ENCODE assay signal across 27 mouse cellular contexts in genomic region chr3:130671291-130671690, GRCm38 (mm10). TPM values are rescaled to one million over a fixed set of nuclear protein-coding genes. Genes with fewer than 3 reads are reported as not detected.
DNase-seq lines count a peak whose midpoint lies in the region; ATAC-seq and TF ChIP-seq lines count a peak whose summit lies in the region.
"Had no signal": no experiment of that assay in that cellular context is flagged by ENCODE, and none has a peak within 500 bp of the region (broad histone marks: within the 10 kb centered on the region; RNA-seq: fewer than 3 reads in every experiment).

No protein-coding gene starts in this region.

- DNase-seq in heart, adult 11 months: peak; percentile 86
- no peak for DNase-seq in heart, adult 2 months
- DNase-seq in lung, postnatal 0 days (ENCODE audit: low spot score): peak; percentile 60
- DNase-seq in lung, adult 18-20 months: no peak
- DNase-seq in adrenal gland, postnatal 14 days: peak; percentile 41
- DNase-seq in limb, embryonic 14.5 days (ENCODE audit: low spot score): peak; percentile 88
- DNase-seq in right cerebral cortex, postnatal 10 days (ENCODE audit: low spot score in 2 of 2): no peak
- DNase-seq: cerebellum, adult 11 months; kidney, adult 18-20 months; kidney, postnatal 4 days; lung, adult 2 months; right cerebral cortex, adult 18-20 months had no signal

- no peak overlapping the region for H3K4me2 ChIP-seq in lung, postnatal 0 days (replicated peaks; ENCODE audit: low read depth, low read length)
- 0 out of 2 replicates have a peak overlapping the region, but pooled peaks have one; percentile 10 for H3K4me2 ChIP-seq in limb, embryonic 14.5 days (replicated peaks; ENCODE audit: low read depth, low read length, severe bottlenecking)
- H3K4me2 ChIP-seq: forebrain, embryonic 12.5 days; hindbrain, embryonic 12.5 days; liver, embryonic 12.5 days; neural tube, embryonic 13.5 days had no signal

- no peak overlapping the region for H3K9ac ChIP-seq in heart, adult 2 months (ENCODE audit: low read depth, low read length)
- H3K9ac ChIP-seq in lung, postnatal 0 days (replicated peaks; ENCODE audit: low read depth): no peak overlapping the region
- H3K9ac ChIP-seq in limb, embryonic 14.5 days (ENCODE audit: low read depth, low read length, severe bottlenecking): no peak overlapping the region
- H3K9ac ChIP-seq: forebrain, embryonic 12.5 days; hindbrain, embryonic 12.5 days; liver, embryonic 12.5 days; neural tube, embryonic 13.5 days had no signal

- no peaks in the 10 kb centered on the region for H3K36me3 ChIP-seq in heart, adult 2 months (ENCODE audit: control insufficient read depth, insufficient read depth, low read length)
- H3K36me3 ChIP-seq in lung, postnatal 0 days (ENCODE audit: insufficient read depth, low read length): no peaks in the 10 kb centered on the region
- no peaks in the 10 kb centered on the region for H3K36me3 ChIP-seq in limb, embryonic 14.5 days (ENCODE audit: control insufficient read depth, insufficient read depth, low read length)
- H3K36me3 ChIP-seq: forebrain, embryonic 12.5 days; hindbrain, embryonic 12.5 days; liver, embryonic 12.5 days; midbrain, embryonic 10.5 days; neural tube, embryonic 13.5 days had no signal

- H3K4me3 ChIP-seq in heart, adult 2 months: no peak overlapping the region
- H3K4me3 ChIP-seq in lung, postnatal 0 days (ENCODE audit: low read depth, low read length): no peak overlapping the region
- no peak overlapping the region for H3K4me3 ChIP-seq in limb, embryonic 14.5 days (replicated peaks; ENCODE audit: low read length)
- H3K4me3 ChIP-seq: forebrain, embryonic 12.5 days; hindbrain, embryonic 12.5 days; liver, embryonic 12.5 days; midbrain, embryonic 10.5 days; myocyte; neural tube, embryonic 13.5 days had no signal

- H3K4me1 ChIP-seq in heart, adult 2 months (ENCODE audit: control insufficient read depth, insufficient read depth, low read length): no peaks in the 10 kb centered on the region
- no peaks in the 10 kb centered on the region for H3K4me1 ChIP-seq in lung, postnatal 0 days (ENCODE audit: insufficient read depth, low read depth, low read length)
- peaks cover 19% of the 10 kb centered on the region for H3K4me1 ChIP-seq in limb, embryonic 14.5 days (ENCODE audit: control insufficient read depth, insufficient read depth, low read length)
- H3K4me1 ChIP-seq: forebrain, embryonic 12.5 days; hindbrain, embryonic 12.5 days; liver, embryonic 12.5 days; midbrain, embryonic 10.5 days had no signal

- no peaks in the 10 kb centered on the region for H3K9me3 ChIP-seq in lung, postnatal 0 days (ENCODE audit: low read length)
- H3K9me3 ChIP-seq in limb, embryonic 14.5 days (ENCODE audit: control insufficient read depth, low read length): no peaks in the 10 kb centered on the region
- H3K9me3 ChIP-seq: forebrain, embryonic 12.5 days; hindbrain, embryonic 12.5 days; liver, embryonic 12.5 days; midbrain, embryonic 10.5 days; neural tube, embryonic 13.5 days had no signal

- no peak overlapping the region for H3K27ac ChIP-seq in heart, adult 2 months
- H3K27ac ChIP-seq in lung, postnatal 0 days (ENCODE audit: low read length): no peak overlapping the region
- H3K27ac ChIP-seq in limb, embryonic 14.5 days (replicated peaks; ENCODE audit: low read depth, low read length): peak overlapping the region; percentile 39; the same call in 1 of the 2 replicates
- H3K27ac ChIP-seq: forebrain, embryonic 12.5 days; hindbrain, embryonic 12.5 days; liver, embryonic 12.5 days; midbrain, embryonic 10.5 days; neural tube, embryonic 13.5 days had no signal

- H3K79me2 ChIP-seq in heart, adult 2 months (replicated peaks; ENCODE audit: control insufficient read depth, insufficient read depth, low read length): no peaks in the 10 kb centered on the region

- no peak for TF ChIP-seq POLR2A in heart, adult 2 months (IDR thresholded peaks at IDR 0.05; ENCODE audit: insufficient read depth, low read depth, low read length)
- TF ChIP-seq POLR2A in limb, embryonic 14.5 days (IDR thresholded peaks at IDR 0.05; ENCODE audit: borderline replicate concordance, extremely low read depth, insufficient read depth, insufficient read length): no peak

- TF ChIP-seq CTCF in heart, adult 2 months (IDR thresholded peaks at IDR 0.05): no peak
- no peak for TF ChIP-seq CTCF in lung, postnatal 0 days (IDR thresholded peaks at IDR 0.05)

- WGBS in heart, adult 2 months: 58% methylated on average over 14 of the region's 14 CpGs
- WGBS in lung, postnatal 0 days: 49% methylated on average over 14 of the region's 14 CpGs
- WGBS in limb, embryonic 14.5 days: 20% methylated on average over 14 of the region's 14 CpGs

- no peaks in the 10 kb centered on the region for H3K27me3 ChIP-seq in heart, adult 2 months (ENCODE audit: control insufficient read depth, insufficient read depth, low read length)
- H3K27me3 ChIP-seq in lung, postnatal 0 days (replicated peaks; ENCODE audit: insufficient read depth, low read length): no peaks in the 10 kb centered on the region
- no peaks in the 10 kb centered on the region for H3K27me3 ChIP-seq in limb, embryonic 14.5 days (ENCODE audit: control insufficient read depth, insufficient read depth, low read length)
- H3K27me3 ChIP-seq: forebrain, embryonic 12.5 days; hindbrain, embryonic 12.5 days; liver, embryonic 12.5 days; neural tube, embryonic 13.5 days had no signal

- ATAC-seq in lung, postnatal 0 days: no peak; the same call in 1 of the 2 replicates
- peak; percentile 87 for ATAC-seq in limb, embryonic 14.5 days (ENCODE audit: low FRiP score, low read depth)
- ATAC-seq: inflammation-experienced regulatory T-cells, adult 6 months; liver, embryonic 12.5 days; midbrain, embryonic 16.5 days had no signal

- no peak for TF ChIP-seq EP300 in heart, adult 2 months (IDR thresholded peaks at IDR 0.05; ENCODE audit: insufficient read depth, low read depth, low read length)
- TF ChIP-seq EP300 in lung, postnatal 0 days (IDR thresholded peaks at IDR 0.05): no peak

- intact Hi-C loops in heart, adult 2 months (cut with DNase I): no loop called here

RNA-seq across cellular contexts. Expression of gene Ostc, which starts 38.0 kb away (rescaled TPM):
- 10 to 100 TPM; 46.7 to 50.9 TPM for total RNA-seq in heart, adult 2 months (2021)
- polyA plus RNA-seq in heart, adult 2 months (2012; rRNA removed): 32.8 and 61.5 TPM in 2 replicates
- polyA plus RNA-seq in lung, postnatal 0 days (2015; fragmentation: Nextera tagmentation; extraction: Ambion mirVana): 236 and 244 TPM in 2 replicates
- total RNA-seq in adrenal gland, postnatal 14 days (2021): 94.0 and 97.0 TPM in 2 replicates
- 274 and 285 TPM in 2 replicates for polyA plus RNA-seq in limb, embryonic 14.5 days (2012; rRNA removed)
- 458 and 481 TPM in 2 replicates for polyA plus RNA-seq in limb, embryonic 14.5 days (2014; fragmentation: Nextera tagmentation; extraction: Ambion mirVana)

RNA-seq across cellular contexts. Expression of gene Etnppl, which starts 54.0 kb away (rescaled TPM):
- total RNA-seq in heart, adult 2 months (2021): not detected
- polyA plus RNA-seq in heart, adult 2 months (2012; rRNA removed): 0.06 TPM in 1 of 2 replicates, not detected in the other
- not detected in 2 replicates for polyA plus RNA-seq in lung, postnatal 0 days (2015; fragmentation: Nextera tagmentation; extraction: Ambion mirVana)
- 0.64 and 4.7 TPM in 2 replicates for total RNA-seq in adrenal gland, postnatal 14 days (2021)
- 0.13 and 0.20 TPM in 2 replicates for polyA plus RNA-seq in limb, embryonic 14.5 days (2012; rRNA removed)
- polyA plus RNA-seq in limb, embryonic 14.5 days (2014; fragmentation: Nextera tagmentation; extraction: Ambion mirVana): 0.30 and 0.55 TPM in 2 replicates
- total RNA-seq: granulocyte monocyte progenitor cell, adult 5-6 weeks; heart, postnatal 25 days had no signal
- polyA plus RNA-seq: embryonic facial prominence, embryonic 11.5 days; forebrain, embryonic 12.5 days; heart, embryonic 14.5 days; hindbrain, embryonic 12.5 days; liver, embryonic 12.5 days; lung, adult 2 months; midbrain, embryonic 10.5 days; midbrain, embryonic 16.5 days; myocyte; neural tube, embryonic 13.5 days; stomach, embryonic 16.5 days; thymus, postnatal 0 days; urinary bladder, adult 2 months had no signal

RNA-seq across cellular contexts. Expression of gene Rpl34, which starts 58.9 kb away (rescaled TPM):
- total RNA-seq in heart, adult 2 months (2021): 100 to 1,000 TPM; 343 to 379 TPM
- 757 and 809 TPM in 2 replicates for polyA plus RNA-seq in heart, adult 2 months (2012; rRNA removed)
- polyA plus RNA-seq in lung, postnatal 0 days (2015; fragmentation: Nextera tagmentation; extraction: Ambion mirVana): 771 and 839 TPM in 2 replicates
- total RNA-seq in adrenal gland, postnatal 14 days (2021): 654 and 801 TPM in 2 replicates
- 2,544 and 3,424 TPM in 2 replicates for polyA plus RNA-seq in limb, embryonic 14.5 days (2012; rRNA removed)
- 1,076 and 1,174 TPM in 2 replicates for polyA plus RNA-seq in limb, embryonic 14.5 days (2014; fragmentation: Nextera tagmentation; extraction: Ambion mirVana)

Comparison
In these comparisons a context has a peak if more than half of its experiments do, and no peak if none do; other contexts are left out.
1. DNase-seq: peak in heart, adult 11 months (single experiment), lung, postnatal 0 days (single experiment), adrenal gland, postnatal 14 days (single experiment) and limb, embryonic 14.5 days (single experiment); none in heart, adult 2 months (0 of 2), lung, adult 18-20 months (0 of 2) and right cerebral cortex, postnatal 10 days (0 of 2).